Mouse (Mus musculus) lung, postnatal 0 days (tissue): Measurements from ENCODE around the gene Mkrn1.

Experiments
- CTCF ChIP-seq: IDR thresholded peaks from 2 replicates; pipeline ENCODE4 v1.5.1; 2016; ENCODE audit warnings: antibody characterized with exemption, mild to moderate bottlenecking
- EP300 ChIP-seq: IDR thresholded peaks from 2 replicates; pipeline ENCODE4 v1.6.1; 2016; ENCODE audit warnings: antibody characterized with exemption, mild to moderate bottlenecking, control low read depth

- TF ChIP-seq CTCF (peak; percentile 26), EP300 (no peak)
These were observed 6.2 kb downstream of the Mkrn1 start for GRCm38 (mm10) chr6:39414106-39414505.
